Mouse (Mus musculus) testis, adult 2 months (tissue): ENCODE data around the gene Ccnt1.

Experiments used
- CTCF ChIP-seq: fragments of 200-500 bp; IDR thresholded peaks from 2 replicates; pipeline ENCODE4 v1.5.1; 2012; ENCODE audit warnings: low read depth, mild to moderate bottlenecking, inconsistent platforms, low read length, moderate library complexity; ENCODE audit not compliant: control insufficient read depth, insufficient read depth, insufficient replicate concordance
- POLR2A ChIP-seq: fragments of 200-500 bp; IDR thresholded peaks from 2 replicates; pipeline ENCODE4 v1.6.1; 2012; ENCODE audit warnings: low read depth, mild to moderate bottlenecking, inconsistent platforms, low read length, moderate library complexity; ENCODE audit not compliant: control insufficient read depth

- TF ChIP-seq CTCF, result no peak
- TF ChIP-seq POLR2A, result no peak
Measured at GRCm38 (mm10) chr15:98546843-98547242, 23.9 kb downstream of the Ccnt1 start.
